Mouse (Mus musculus) neural tube, embryonic 13.5 days (tissue): ENCODE measurements at regions not wholly inside any gene's neighbourhood (a gene's known extent, or its start where the extent isn't known, plus 50 kb on each side); places are given as distances from the start of the nearest gene placed in this dataset.

Source experiments
- ATAC-seq: fragments of 200-750 bp; cut with Nextera tagmentation; 2 replicates; pipeline ENCODE4 v1.8.0; 2017; ENCODE audit warnings: low read depth, mild to moderate bottlenecking, moderate TSS enrichment, moderate library complexity
- H3K27ac ChIP-seq: fragments of 300-500 bp; sonication (generic); replicated peaks from 2 replicates; pipeline ENCODE4 v1.5.1; 2015; ENCODE audit warnings: moderate library complexity, mild to moderate bottlenecking, inconsistent platforms
- H3K27me3 ChIP-seq: fragments of 300-500 bp; sonication (generic); 2 replicates; pipeline ENCODE4 v1.6.1; 2015; ENCODE audit warnings: mild to moderate bottlenecking, inconsistent platforms
- H3K36me3 ChIP-seq: fragments of 300-500 bp; sonication (generic); 2 replicates; pipeline ENCODE4 v1.6.1; 2015; ENCODE audit warnings: mild to moderate bottlenecking, inconsistent platforms
- H3K4me1 ChIP-seq: fragments of 300-500 bp; sonication (generic); replicated peaks from 2 replicates; pipeline ENCODE4 v1.6.1; 2015; ENCODE audit warnings: inconsistent platforms
- H3K4me2 ChIP-seq: fragments of 300-500 bp; sonication (generic); 2 replicates; pipeline ENCODE4 v1.6.1; 2015; ENCODE audit warnings: inconsistent platforms, mild to moderate bottlenecking, moderate library complexity
- H3K4me3 ChIP-seq: fragments of 300-500 bp; sonication (generic); 2 replicates; pipeline ENCODE4 v1.5.1; 2015; ENCODE audit warnings: mild to moderate bottlenecking, inconsistent platforms
- H3K9ac ChIP-seq: fragments of 300-500 bp; sonication (generic); 2 replicates; pipeline ENCODE4 v1.6.1; 2015; ENCODE audit warnings: moderate library complexity, mild to moderate bottlenecking, inconsistent platforms
- H3K9me3 ChIP-seq: fragments of 300-500 bp; sonication (generic); 2 replicates; pipeline ENCODE4 v1.6.1; 2016; ENCODE audit warnings: inconsistent platforms
- WGBS: fragments of 180-500 bp; shearing (Covaris S2); methylation state at CpG from one replicate; pipeline ENCODE4 v1.1.7; 2015; 5-methylcytosine and 5-hydroxymethylcytosine counted together

DNA sequence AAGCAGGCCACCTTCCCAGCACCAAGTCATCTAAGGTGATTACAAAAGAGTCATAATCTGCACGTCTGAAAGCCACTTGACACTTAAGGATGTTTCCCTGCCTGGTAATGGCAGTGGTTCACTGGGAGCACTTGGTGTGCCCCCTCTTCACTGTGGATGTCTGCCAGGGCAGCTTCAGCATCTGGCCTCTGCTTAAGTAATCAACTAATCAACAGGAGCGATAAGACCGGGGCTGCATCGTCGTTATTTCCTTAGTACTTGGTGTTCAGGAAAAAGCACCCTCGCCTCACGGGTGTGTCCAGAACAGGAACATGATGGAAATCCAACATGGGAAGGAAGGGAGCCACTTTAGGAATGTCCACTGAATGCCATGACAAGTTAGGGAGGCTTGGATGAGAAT is 97.1 kb upstream of the Plcb4 start:
- H3K36me3 ChIP-seq = no peaks in the 10 kb centered on the region
- no peaks in the 10 kb centered on the region for H3K9me3 ChIP-seq
- H3K27ac ChIP-seq = no peak overlapping the region
- H3K9ac ChIP-seq = no peak overlapping the region
- H3K4me2 ChIP-seq = no peak overlapping the region
- H3K4me3 ChIP-seq = no peak overlapping the region
- no peaks in the 10 kb centered on the region for H3K4me1 ChIP-seq
- no peaks in the 10 kb centered on the region for H3K27me3 ChIP-seq
- 78% methylated on average over 7 of the region's 7 CpGs for WGBS
- ATAC-seq = no peak

DNA sequence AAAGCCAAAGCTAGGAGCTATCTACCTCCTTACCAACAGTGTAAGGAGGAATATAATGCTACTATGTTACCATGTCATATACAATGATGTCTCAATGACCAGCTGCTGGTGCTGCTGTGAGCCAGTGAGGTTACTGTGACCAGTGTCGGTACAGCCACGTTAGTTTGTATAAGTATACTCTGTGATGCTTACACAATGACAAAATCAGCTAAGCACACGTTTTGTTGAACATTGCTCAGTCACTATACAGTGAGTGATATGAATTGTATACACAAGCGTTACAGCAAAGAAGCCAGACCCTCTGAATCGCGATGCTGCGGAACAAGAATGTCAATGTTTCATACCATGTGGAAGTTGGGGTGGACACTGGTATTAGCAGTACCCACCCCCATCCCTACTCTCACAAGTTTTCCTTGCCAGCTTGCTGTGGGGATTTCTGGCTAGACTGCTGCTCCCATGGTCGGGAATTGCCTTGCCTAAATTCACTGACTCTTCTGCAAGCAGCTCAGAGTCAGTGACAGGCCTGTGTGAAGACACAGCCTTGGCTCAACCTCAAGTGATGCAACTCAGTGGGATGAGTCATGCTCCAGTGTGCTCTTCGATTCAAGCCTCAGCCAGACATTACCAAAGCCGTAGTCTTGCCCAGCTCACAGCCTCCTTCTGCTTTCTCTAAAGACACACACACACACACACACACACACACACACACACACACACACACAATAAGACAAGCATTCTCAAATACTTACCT is 96.5 kb upstream of the Plcb4 start:
- WGBS = 83% methylated on average over 10 of the region's 10 CpGs
- Histone ChIP-seq H3K9me3 (no peaks in the 10 kb centered on the region), H3K4me1 (no peaks in the 10 kb centered on the region), H3K36me3 (no peaks in the 10 kb centered on the region), H3K4me2 (no peak overlapping the region), H3K27ac (no peak overlapping the region), H3K4me3 (no peak overlapping the region), H3K27me3 (no peaks in the 10 kb centered on the region), H3K9ac (no peak overlapping the region)
- no peak for ATAC-seq

DNA sequence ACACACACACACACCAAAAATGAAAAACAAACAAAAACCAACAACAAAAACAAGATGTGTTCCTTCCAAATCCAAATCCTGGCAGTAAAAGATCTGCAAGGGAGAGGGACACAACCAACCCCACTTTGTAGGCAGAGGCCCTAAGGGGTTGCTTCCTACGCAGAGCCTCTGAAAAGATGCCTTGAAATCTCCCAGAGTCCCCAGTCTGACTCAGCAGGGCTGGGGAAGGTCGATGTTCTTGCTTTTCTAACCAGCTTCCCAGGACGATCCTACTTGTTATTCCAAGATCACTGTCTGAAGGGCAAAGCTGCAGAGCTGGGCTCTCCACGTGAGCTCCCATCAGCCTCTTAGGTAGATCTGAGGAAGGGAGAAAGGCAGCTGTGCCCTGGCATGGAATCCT is 94.6 kb upstream of the Plcb4 start:
- Histone ChIP-seq H3K4me1 (no peaks in the 10 kb centered on the region), H3K4me3 (no peak overlapping the region), H3K9me3 (no peaks in the 10 kb centered on the region), H3K27ac (no peak overlapping the region), H3K9ac (no peak overlapping the region), H3K36me3 (no peaks in the 10 kb centered on the region), H3K27me3 (no peaks in the 10 kb centered on the region), H3K4me2 (no peak overlapping the region)
- ATAC-seq = no peak
- WGBS = 64% methylated on average over 4 of the region's 4 CpGs

DNA sequence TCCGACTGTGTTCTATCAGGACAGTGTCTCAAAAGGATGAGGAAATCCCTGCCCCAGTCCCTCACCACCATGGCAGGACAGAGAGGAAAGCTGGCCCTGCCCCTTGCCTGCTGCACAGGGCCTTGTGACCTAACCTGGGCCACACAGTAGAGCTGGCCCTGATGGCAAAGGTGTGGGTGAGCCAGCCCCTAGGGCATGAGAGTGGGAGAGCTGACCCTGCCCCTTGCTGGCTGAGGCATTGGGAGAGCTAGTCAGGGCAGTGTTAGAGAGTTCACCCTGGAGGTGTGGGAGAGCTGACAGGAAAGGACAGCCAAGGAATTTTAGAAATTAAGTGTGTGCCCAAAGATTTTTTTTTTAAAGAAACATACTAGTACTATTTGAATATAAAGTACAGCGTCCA is 90.5 kb upstream of the Plcb4 start:
- Histone ChIP-seq H3K9ac (no peak overlapping the region), H3K27ac (no peak overlapping the region), H3K4me3 (no peak overlapping the region), H3K9me3 (no peaks in the 10 kb centered on the region), H3K4me2 (no peak overlapping the region), H3K4me1 (no peaks in the 10 kb centered on the region), H3K36me3 (no peaks in the 10 kb centered on the region), H3K27me3 (no peaks in the 10 kb centered on the region)
- 86% methylated on average over 2 of the region's 2 CpGs for WGBS
- no peak for ATAC-seq

DNA sequence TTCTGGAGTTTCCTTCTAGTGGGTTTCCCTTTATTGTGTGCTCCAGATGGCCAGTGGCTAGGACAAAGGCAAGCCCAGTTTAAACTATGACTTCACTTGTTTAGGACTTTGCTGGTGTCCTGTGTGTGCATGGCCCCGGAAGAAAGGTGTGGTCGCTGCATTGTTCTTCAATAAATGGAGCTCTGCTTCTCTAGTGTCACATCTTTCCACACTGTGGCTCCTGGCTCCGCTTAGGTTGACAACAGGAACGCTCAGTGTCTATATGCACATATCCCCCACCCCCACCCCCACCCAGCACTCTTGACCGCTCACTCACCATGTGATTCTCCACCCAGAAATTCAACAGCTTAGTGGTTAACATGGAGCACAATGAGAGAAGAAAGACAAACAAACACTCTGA is 87.2 kb upstream of the Plcb4 start:
- Histone ChIP-seq H3K4me1 (no peaks in the 10 kb centered on the region), H3K27ac (no peak overlapping the region), H3K27me3 (no peaks in the 10 kb centered on the region), H3K4me2 (no peak overlapping the region), H3K36me3 (no peaks in the 10 kb centered on the region), H3K9ac (no peak overlapping the region), H3K9me3 (no peaks in the 10 kb centered on the region), H3K4me3 (no peak overlapping the region)
- 79% methylated on average over 5 of the region's 5 CpGs for WGBS
- ATAC-seq = no peak

DNA sequence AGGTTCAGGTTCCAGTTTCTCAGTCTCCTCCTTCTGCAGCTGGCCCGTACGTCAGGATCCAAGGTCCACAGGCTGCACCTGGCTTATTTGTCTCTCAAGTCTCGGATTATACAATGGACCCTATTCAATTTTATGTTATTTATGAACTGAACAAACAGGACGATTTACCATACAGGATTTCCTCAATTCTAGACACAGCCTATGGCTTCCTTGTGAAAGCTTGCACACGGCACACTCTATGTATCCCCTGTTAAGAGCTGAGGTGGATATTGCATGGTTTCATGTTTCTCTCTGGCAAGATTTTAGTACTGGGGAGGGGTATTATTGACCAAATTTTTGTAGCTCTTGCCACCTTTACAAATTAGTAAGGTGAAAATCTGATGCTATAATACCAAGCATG is 81.6 kb upstream of the Plcb4 start:
- H3K4me3 ChIP-seq = no peak overlapping the region
- no peak overlapping the region for H3K9ac ChIP-seq
- H3K27ac ChIP-seq = no peak overlapping the region
- no peak overlapping the region for H3K4me2 ChIP-seq
- no peaks in the 10 kb centered on the region for H3K36me3 ChIP-seq
- no peak for ATAC-seq
- no peaks in the 10 kb centered on the region for H3K27me3 ChIP-seq
- H3K4me1 ChIP-seq = 0 out of 2 replicates have a peak, but pooled peaks cover 5% of the 10 kb centered on the region
- WGBS = 77% methylated on average over 5 of the region's 5 CpGs
- no peaks in the 10 kb centered on the region for H3K9me3 ChIP-seq

DNA sequence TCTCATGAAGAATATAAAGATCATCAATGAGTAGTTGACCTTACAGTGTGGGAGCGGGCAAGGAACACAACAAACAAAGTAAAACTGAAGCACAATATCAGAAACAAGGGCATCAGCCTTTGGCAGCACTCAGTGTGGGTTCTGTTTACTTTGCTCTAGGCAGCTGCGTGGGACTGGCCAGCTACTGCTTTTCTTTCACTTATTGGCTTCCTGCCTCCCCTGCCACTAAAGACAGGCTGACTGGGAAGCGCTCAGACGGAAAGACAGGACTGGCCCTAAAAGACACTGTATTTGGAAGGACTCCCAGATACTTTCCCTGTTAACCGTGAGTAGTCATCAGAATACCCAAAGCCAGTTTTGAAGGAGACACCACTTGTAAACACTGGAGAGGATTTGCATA is 80.7 kb upstream of the Plcb4 start:
- H3K36me3 ChIP-seq = no peaks in the 10 kb centered on the region
- no peak overlapping the region for H3K9ac ChIP-seq
- ATAC-seq = 0 out of 2 replicates have a peak, but pooled peaks have one; percentile 63
- no peak overlapping the region for H3K4me3 ChIP-seq
- WGBS = 51% methylated on average over 5 of the region's 5 CpGs
- H3K4me1 ChIP-seq = 0 out of 2 replicates have a peak, but pooled peaks cover 5% of the 10 kb centered on the region
- no peak overlapping the region for H3K27ac ChIP-seq
- H3K27me3 ChIP-seq = no peaks in the 10 kb centered on the region
- H3K4me2 ChIP-seq = no peak overlapping the region
- H3K9me3 ChIP-seq = no peaks in the 10 kb centered on the region

DNA sequence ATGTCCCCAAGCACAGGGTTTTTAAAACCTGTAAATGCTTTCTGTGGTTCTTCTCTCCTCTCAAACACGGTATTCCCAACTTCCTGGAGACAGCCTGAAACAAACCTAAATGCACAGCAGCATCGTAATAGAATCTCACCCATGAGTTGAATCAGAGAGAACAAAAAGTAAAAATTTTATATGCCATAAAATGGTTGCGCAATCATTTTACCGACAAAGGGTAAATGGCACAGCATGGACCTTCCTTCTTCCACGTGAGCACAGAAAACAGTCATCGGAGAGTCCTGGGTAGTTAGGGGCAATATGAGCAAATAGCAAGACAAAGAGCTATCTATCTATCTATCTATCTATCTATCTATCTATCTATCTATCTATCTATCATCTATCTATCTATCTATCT is 79.3 kb upstream of the Plcb4 start:
- no peak overlapping the region for H3K4me3 ChIP-seq
- no peak for ATAC-seq
- no peak overlapping the region for H3K4me2 ChIP-seq
- H3K9me3 ChIP-seq = no peaks in the 10 kb centered on the region
- H3K27ac ChIP-seq = no peak overlapping the region
- no peak overlapping the region for H3K9ac ChIP-seq
- no peaks in the 10 kb centered on the region for H3K36me3 ChIP-seq
- 94% methylated on average over 6 of the region's 6 CpGs for WGBS
- 0 out of 2 replicates have a peak, but pooled peaks cover 5% of the 10 kb centered on the region for H3K4me1 ChIP-seq
- no peaks in the 10 kb centered on the region for H3K27me3 ChIP-seq

DNA sequence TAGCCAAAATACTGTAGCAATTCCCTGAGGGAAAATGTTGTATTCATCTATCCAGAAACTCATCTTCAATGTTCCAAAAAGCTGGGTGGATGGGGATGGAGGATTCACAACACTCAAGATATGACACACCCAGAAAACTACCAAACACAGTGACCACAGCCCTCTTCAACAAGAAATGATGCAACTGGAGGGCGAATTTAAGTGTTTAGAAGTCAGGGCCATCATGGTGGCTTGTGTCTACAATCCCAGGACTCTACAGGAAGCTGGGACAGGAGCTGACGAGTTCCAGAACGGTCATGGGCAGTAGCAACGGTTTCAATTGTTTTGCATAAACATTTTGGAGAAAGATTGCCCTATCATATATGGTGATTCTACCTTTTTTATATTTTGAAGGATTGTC is 78.8 kb upstream of the Plcb4 start:
- WGBS = 89% methylated on average over 4 of the region's 4 CpGs
- no peaks in the 10 kb centered on the region for H3K27me3 ChIP-seq
- no peak overlapping the region for H3K9ac ChIP-seq
- no peak overlapping the region for H3K27ac ChIP-seq
- no peaks in the 10 kb centered on the region for H3K36me3 ChIP-seq
- no peaks in the 10 kb centered on the region for H3K9me3 ChIP-seq
- H3K4me1 ChIP-seq = 0 out of 2 replicates have a peak, but pooled peaks cover 5% of the 10 kb centered on the region
- ATAC-seq = no peak
- H3K4me2 ChIP-seq = no peak overlapping the region
- no peak overlapping the region for H3K4me3 ChIP-seq

DNA sequence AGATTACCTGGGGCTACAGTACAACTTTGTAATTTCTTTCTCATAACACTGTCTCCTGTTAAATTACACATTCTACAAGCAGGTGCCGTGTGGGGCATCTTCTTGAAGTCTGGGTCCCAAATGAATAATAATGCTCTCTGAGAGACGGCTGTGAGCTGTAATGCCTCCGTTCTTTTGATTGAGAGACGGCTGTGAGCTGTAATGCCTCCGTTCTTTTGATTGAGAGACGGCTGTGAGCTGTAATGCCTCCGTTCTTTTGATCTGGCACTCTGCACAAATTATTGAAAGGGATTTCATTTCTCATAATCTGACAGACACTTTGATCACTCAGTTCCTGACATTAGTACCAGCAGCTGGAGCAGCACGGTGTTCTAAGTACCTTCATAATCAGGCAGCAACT is 76.5 kb upstream of the Plcb4 start:
- 52% methylated on average over 8 of the region's 8 CpGs for WGBS
- Histone ChIP-seq H3K27me3 (no peaks in the 10 kb centered on the region), H3K4me1 (0 out of 2 replicates have a peak, but pooled peaks cover 5% of the 10 kb centered on the region), H3K36me3 (no peaks in the 10 kb centered on the region), H3K27ac (no peak overlapping the region), H3K9me3 (no peaks in the 10 kb centered on the region), H3K4me3 (no peak overlapping the region), H3K9ac (no peak overlapping the region), H3K4me2 (no peak overlapping the region)
- no peak for ATAC-seq

DNA sequence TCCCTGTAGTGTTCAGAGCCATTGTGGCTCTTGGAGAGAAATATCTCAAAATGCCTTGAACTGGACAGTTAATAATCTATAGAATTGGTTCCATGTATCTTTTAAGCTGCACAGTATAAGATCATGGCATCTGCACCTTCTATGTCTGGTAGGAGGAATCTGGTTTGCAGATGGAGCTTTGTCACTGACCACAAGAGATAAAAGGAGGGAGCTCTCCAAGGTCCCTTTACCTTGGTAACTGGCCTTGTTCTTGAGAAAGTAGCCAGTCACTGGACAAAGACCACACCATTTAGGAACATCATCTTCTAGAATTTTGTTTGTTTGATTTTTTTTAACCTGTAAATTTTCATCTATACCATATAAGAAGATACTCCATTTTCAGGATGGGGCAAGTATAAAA is 52.5 kb upstream of the Plcb4 start:
- Histone ChIP-seq H3K4me3 (no peak overlapping the region), H3K9ac (no peak overlapping the region), H3K36me3 (no peaks in the 10 kb centered on the region), H3K9me3 (no peaks in the 10 kb centered on the region), H3K27me3 (no peaks in the 10 kb centered on the region), H3K27ac (no peak overlapping the region), H3K4me2 (no peak overlapping the region), H3K4me1 (no peaks in the 10 kb centered on the region)
- ATAC-seq = no peak
